Mouse (Mus musculus) cerebellum, adult 2 months (tissue): Measurements from ENCODE around the gene Fam71e2.

Source experiments
- CTCF ChIP-seq: fragments of 200-500 bp; IDR thresholded peaks from 2 replicates; pipeline ENCODE4 v1.5.1; 2011; ENCODE audit warnings: low read depth, mild to moderate bottlenecking, control low read depth, low read length, moderate library complexity, borderline replicate concordance; ENCODE audit not compliant: insufficient read depth
- POLR2A ChIP-seq: fragments of 200-500 bp; IDR thresholded peaks from 2 replicates; pipeline ENCODE4 v1.6.1; 2011; ENCODE audit warnings: low read length, control low read depth, borderline replicate concordance; ENCODE audit not compliant: insufficient read depth

DNA sequence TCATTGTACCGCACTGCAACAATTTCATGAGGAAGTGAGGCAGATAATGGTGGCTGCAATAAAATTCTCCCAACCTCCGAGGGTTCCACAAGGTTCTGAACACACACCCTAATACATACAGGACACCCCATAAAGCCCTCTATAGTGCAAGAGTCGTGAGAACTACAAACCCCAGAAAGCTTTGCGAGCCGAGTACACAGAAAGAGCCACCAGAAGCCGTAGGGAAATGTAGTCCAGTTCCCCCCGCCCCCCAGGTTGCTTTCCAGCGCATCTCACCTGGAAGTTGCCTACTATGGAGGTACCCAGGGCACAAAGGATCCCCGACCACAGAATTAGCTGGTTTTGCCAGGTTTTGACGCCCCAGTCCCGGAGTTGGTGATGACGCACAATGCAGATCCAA, 47.6 kb downstream of the Fam71e2 start:
- TF ChIP-seq CTCF (no peak), POLR2A (no peak)
